In the genomic region with DNA sequence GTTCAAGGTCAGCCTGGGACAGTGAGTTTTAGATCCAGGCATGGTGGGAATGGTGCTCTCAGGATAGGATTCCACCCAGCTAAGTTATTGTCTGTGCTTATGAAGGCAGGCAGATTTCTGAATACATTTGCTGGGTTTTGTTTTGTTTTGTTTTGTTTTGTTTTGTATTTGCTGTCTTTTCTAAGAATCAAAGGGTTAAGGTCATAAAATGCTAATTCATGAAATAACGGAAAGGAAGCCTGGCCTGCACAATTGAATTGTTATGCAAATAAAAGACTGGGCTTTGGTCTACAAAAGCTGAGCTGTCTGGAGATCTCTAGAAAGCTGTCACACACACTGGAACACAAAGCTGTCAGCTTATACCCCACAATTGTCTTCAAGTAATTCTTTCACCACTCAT, we compare ENCODE assay signal across 19 mouse cellular contexts.
"Had no signal": no experiment of that assay in that cellular context is flagged by ENCODE, and none has a peak within 500 bp of the region (broad histone marks: within the 10 kb centered on the region; RNA-seq: fewer than 3 reads in every experiment).

No protein-coding gene starts in this region.

- H3K36me3 ChIP-seq: midbrain, embryonic 10.5 days; midbrain, embryonic 12.5 days; neural tube, embryonic 13.5 days; neural tube, embryonic 15.5 days had no signal

- ATAC-seq: midbrain, embryonic 16.5 days had no signal

- H3K9ac ChIP-seq: lung, embryonic 14.5 days; midbrain, embryonic 12.5 days; neural tube, embryonic 13.5 days; neural tube, embryonic 15.5 days had no signal

- H3K27ac ChIP-seq: midbrain, embryonic 10.5 days; midbrain, embryonic 12.5 days; neural tube, embryonic 13.5 days; neural tube, embryonic 15.5 days had no signal

- H3K4me1 ChIP-seq: midbrain, embryonic 10.5 days; midbrain, embryonic 12.5 days; neural tube, embryonic 13.5 days; neural tube, embryonic 15.5 days had no signal

- H3K27me3 ChIP-seq: midbrain, embryonic 12.5 days; neural tube, embryonic 13.5 days; neural tube, embryonic 15.5 days had no signal

- DNase-seq: lung, adult 18-20 months; lung, embryonic 14.5 days; lung, postnatal 10 days; lung, postnatal 4 days; midbrain, embryonic 14.5 days; retina, postnatal 1 day; right cerebral cortex, adult 18-20 months; right cerebral cortex, postnatal 25 days; right cerebral cortex, postnatal 4 days; spleen, adult 18-20 months; thymus, adult 18-20 months; thymus, postnatal 14 days; thymus, postnatal 36 days had no signal

- H3K9me3 ChIP-seq: midbrain, embryonic 12.5 days; neural tube, embryonic 13.5 days; neural tube, embryonic 15.5 days had no signal

- H3K4me2 ChIP-seq: lung, embryonic 14.5 days; midbrain, embryonic 12.5 days; neural tube, embryonic 13.5 days; neural tube, embryonic 15.5 days had no signal

- H3K4me3 ChIP-seq: midbrain, embryonic 10.5 days; midbrain, embryonic 12.5 days; myocyte; neural tube, embryonic 13.5 days; neural tube, embryonic 15.5 days had no signal
